Mouse (Mus musculus) CH12.LX (cell line): ENCODE data around the gene Pnpla2. TPM values are rescaled to one million over a fixed set of nuclear protein-coding genes. Genes with fewer than 3 reads are reported as not detected.

ENCODE experiments used
- DNase-seq: peaks from one replicate; pipeline ENCODE4 v3.0.0-alpha.2; 2013; ENCODE audit errors: extremely low read depth
- H3K27ac ChIP-seq: 2 replicates; pipeline ENCODE4 v1.5.1; 2012; ENCODE audit warnings: low read depth, mild to moderate bottlenecking, control low read depth, moderate library complexity; ENCODE audit not compliant: insufficient read depth
- H3K27me3 ChIP-seq: replicated peaks from 2 replicates; pipeline ENCODE3; 2012; ENCODE audit warnings: inconsistent platforms
- H3K36me3 ChIP-seq, 2 experiments: replicated peaks in 1 of 2; 2 replicates each; pipeline versions ENCODE3 to v1.6.1; 2012; ENCODE audit warnings: inconsistent platforms in 1 of 2, low read length in 1 of 2, mild to moderate bottlenecking in 1 of 2, mixed read lengths in 1 of 2, moderate library complexity in 1 of 2; ENCODE audit not compliant: control insufficient read depth in 1 of 2, insufficient read depth in 1 of 2
- H3K4me1 ChIP-seq, 2 experiments: 2 replicates each; pipeline ENCODE4 v1.6.1; 2012; ENCODE audit warnings: inconsistent platforms in 1 of 2, moderate library complexity in 1 of 2; ENCODE audit not compliant: insufficient read depth in 2 of 2, control insufficient read depth in 1 of 2
- H3K4me2 ChIP-seq: 2 replicates; pipeline ENCODE4 v1.6.1; 2012; ENCODE audit warnings: low read depth, mild to moderate bottlenecking, control low read depth; ENCODE audit not compliant: poor library complexity, insufficient read depth, severe bottlenecking
- H3K4me3 ChIP-seq, 3 experiments: fragments of 150-350 bp in 1 of 3; sonication (generic) in 1 of 3; replicated peaks in 1 of 3; 2 replicates each; pipeline versions ENCODE3 to v1.5.1; 2011 to 2012; ENCODE audit warnings: low read depth in 2 of 3, low read length in 2 of 3, mild to moderate bottlenecking in 2 of 3, moderate library complexity in 2 of 3, control low read depth in 1 of 3, improper control_type of control experiment in 1 of 3, inconsistent platforms in 1 of 3, mixed read lengths in 1 of 3; ENCODE audit not compliant: poor library complexity in 1 of 3
- H3K79me2 ChIP-seq: replicated peaks from 2 replicates; pipeline ENCODE4 v1.6.1; 2012; ENCODE audit warnings: mild to moderate bottlenecking, moderate library complexity; ENCODE audit not compliant: control insufficient read depth, poor library complexity, insufficient read depth, severe bottlenecking; ENCODE audit errors: extremely low read depth
- H3K9ac ChIP-seq: 2 replicates; pipeline ENCODE4 v1.6.1; 2012; ENCODE audit warnings: low read depth, mild to moderate bottlenecking, control low read depth, moderate library complexity; ENCODE audit not compliant: insufficient read depth
- H3K9me3 ChIP-seq: replicated peaks from 2 replicates; pipeline ENCODE3; 2012; ENCODE audit warnings: low read length, inconsistent platforms, mixed read lengths
- BHLHE40 ChIP-seq: IDR thresholded peaks from 2 replicates; pipeline ENCODE4 v1.6.1; 2011; ENCODE audit warnings: mild to moderate bottlenecking, low read depth, low read length, improper control_type of control experiment
- ELF1 ChIP-seq: IDR thresholded peaks from 2 replicates; pipeline ENCODE4 v1.6.1; 2014; ENCODE audit warnings: low read depth, mild to moderate bottlenecking, inconsistent platforms, low read length, improper control_type of control experiment
- HCFC1 ChIP-seq: IDR thresholded peaks from 2 replicates; pipeline ENCODE4 v1.6.1; 2012; ENCODE audit warnings: low read depth, mild to moderate bottlenecking, inconsistent platforms, low read length, improper control_type of control experiment
- JUN ChIP-seq: IDR thresholded peaks from 2 replicates; pipeline ENCODE4 v1.6.1; 2011; ENCODE audit warnings: low read depth, mild to moderate bottlenecking, low read length, improper control_type of control experiment, moderate library complexity; ENCODE audit not compliant: insufficient read depth
- MEF2A ChIP-seq: IDR thresholded peaks from 2 replicates; pipeline ENCODE4 v1.6.1; 2014; ENCODE audit warnings: low read depth, mild to moderate bottlenecking, inconsistent platforms, low read length, improper control_type of control experiment, borderline replicate concordance
- MXI1 ChIP-seq: IDR thresholded peaks from 2 replicates; pipeline ENCODE4 v1.6.1; 2011; ENCODE audit warnings: mild to moderate bottlenecking, low read depth, low read length, improper control_type of control experiment
- NRF1 ChIP-seq: IDR thresholded peaks from 2 replicates; pipeline ENCODE4 v1.6.1; 2014; ENCODE audit warnings: low read depth, mild to moderate bottlenecking, inconsistent platforms, low read length, improper control_type of control experiment, moderate library complexity
- PAX5 ChIP-seq: IDR thresholded peaks from 2 replicates; pipeline ENCODE4 v1.6.1; 2012; ENCODE audit warnings: low read length, inconsistent platforms, mixed read lengths
- POLR2AphosphoS2 ChIP-seq: IDR thresholded peaks from 2 replicates; pipeline ENCODE4 v1.6.1; 2011; ENCODE audit warnings: low read depth, low read length, improper control_type of control experiment
- RAD21 ChIP-seq: IDR thresholded peaks from 2 replicates; pipeline ENCODE4 v1.6.1; 2011; ENCODE audit warnings: low read depth, mild to moderate bottlenecking, low read length, improper control_type of control experiment, moderate library complexity
- USF2 ChIP-seq: conservative IDR thresholded peaks from 2 replicates; pipeline ENCODE4 v1.6.1; 2011; ENCODE audit warnings: low read depth, low read length, improper control_type of control experiment
- ZC3H11A ChIP-seq: IDR thresholded peaks from 2 replicates; pipeline ENCODE4 v1.6.1; 2012; ENCODE audit warnings: low read depth, mild to moderate bottlenecking, inconsistent platforms, low read length, improper control_type of control experiment
- ZNF384 ChIP-seq: IDR thresholded peaks from 2 replicates; pipeline ENCODE4 v1.6.1; 2012; ENCODE audit warnings: low read depth, low read length, improper control_type of control experiment, inconsistent platforms
- dilution Hi-C: fragments of 300-500 bp; cut with MboI; formaldehyde crosslinking; loops from 2 replicates; pipeline ENCODE4 v1.14.3; 2020; ENCODE audit warnings: low sequenced_read_pairs; ENCODE audit not compliant: extremely low pct_unique_long_range_greater_than_20kb, extremely low pct_ligation_motif_present
- in situ Hi-C: fragments of 300-500 bp; cut with MboI; formaldehyde crosslinking; loops from 3 replicates; pipeline ENCODE4 v1.14.3; 2019; ENCODE audit warnings: low sequenced_read_pairs, low pct_ligation_motif_present, low pct_unique_long_range_greater_than_20kb, mixed read lengths
- polyA plus RNA-seq: library from polyadenylated mRNA; unstranded; fragments of >175 nt; gene quantifications from 2 replicates; pipeline ENCODE4 v1.2.1, GENCODE M21; 2012; ENCODE audit warnings: low read depth; ENCODE audit not compliant: insufficient read length
- total RNA-seq, 2 experiments: library from RNA; depleted of rRNA; stranded (reverse); fragments of 300-350 nt in 1 of 2; fragments of >200 nt in 1 of 2; gene quantifications; 2 replicates each; pipeline ENCODE4 v1.2.3; 2012 to 2014

The Pnpla2 gene
- total and polyA plus RNA-seq, 3 experiments = 2.8 to 29.6 (median 11.7) TPM

DNA sequence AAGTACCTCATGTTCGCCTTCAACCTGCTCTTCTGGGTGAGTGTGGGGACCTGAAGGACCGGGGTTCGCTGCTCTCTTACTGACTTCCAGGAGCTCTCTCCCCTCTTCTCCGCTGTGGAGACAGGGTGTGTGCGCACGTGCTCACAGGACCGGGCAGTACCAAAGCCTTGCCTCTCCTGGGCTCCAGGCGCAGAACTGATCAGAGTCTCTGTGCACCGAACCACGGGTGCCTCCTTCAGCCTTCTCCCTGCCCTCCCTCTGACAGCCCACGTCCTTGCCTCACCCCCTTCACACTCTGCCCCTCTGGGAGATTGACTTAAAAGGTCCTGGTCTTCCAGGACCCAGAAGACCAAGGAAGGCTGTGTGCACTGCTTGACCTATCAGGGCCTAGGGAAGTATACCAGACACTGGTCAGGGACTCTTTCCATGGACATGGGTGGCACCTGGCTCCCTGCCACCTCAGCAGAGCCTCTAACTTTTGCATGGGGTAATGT is 27.6 kb downstream of the Pnpla2 start:
- in situ Hi-C loops = loop anchor here (5.0 kb wide), 1 partner anchor 45 kb away; no protein-coding TSS in a partner anchor
- no peak overlapping the region for H3K9ac ChIP-seq
- dilution Hi-C loops = no loop called here
- H3K36me3 ChIP-seq = peaks cover 0 to 43% of the 10 kb centered on the region in 2 experiments
- peak overlapping the region; percentile 88; the same call in 1 of the 2 replicates for H3K4me2 ChIP-seq
- DNase-seq = no peak
- no peaks in the 10 kb centered on the region for H3K27me3 ChIP-seq
- H3K9me3 ChIP-seq = no peaks in the 10 kb centered on the region
- TF ChIP-seq HCFC1 (no peak), ZNF384 (no peak), PAX5 (no peak)
- peaks cover 17 to 39% of the 10 kb centered on the region in 2 experiments for H3K4me1 ChIP-seq
- H3K79me2 ChIP-seq = no peaks in the 10 kb centered on the region
- no peak overlapping the region for H3K27ac ChIP-seq
- H3K4me3 ChIP-seq = no peak overlapping the region

GRCm38 (mm10) chr7:141483114-141483653 is 28.2 kb downstream of the Pnpla2 start:
- no peaks in the 10 kb centered on the region for H3K9me3 ChIP-seq
- dilution Hi-C loops (no loop called here), in situ Hi-C loops (loop anchor here (5.0 kb wide), 1 partner anchor 44 kb away; no protein-coding TSS in a partner anchor)
- no peak overlapping the region for H3K4me2 ChIP-seq
- no peak for DNase-seq
- no peak overlapping the region for H3K9ac ChIP-seq
- H3K27ac ChIP-seq = no peak overlapping the region
- no peaks in the 10 kb centered on the region for H3K27me3 ChIP-seq
- H3K79me2 ChIP-seq = no peaks in the 10 kb centered on the region
- peaks cover 20 to 45% of the 10 kb centered on the region in 2 experiments for H3K4me1 ChIP-seq
- no peak overlapping the region for H3K4me3 ChIP-seq
- TF ChIP-seq ELF1 (no peak), USF2 (no peak)
- H3K36me3 ChIP-seq = peaks cover 0 to 44% of the 10 kb centered on the region in 2 experiments

- no peak overlapping the region for H3K4me3 ChIP-seq
- no peaks in the 10 kb centered on the region for H3K27me3 ChIP-seq
- H3K9me3 ChIP-seq = no peaks in the 10 kb centered on the region
- TF ChIP-seq MEF2A = no peak
- TF ChIP-seq RAD21 = no peak
- TF ChIP-seq POLR2AphosphoS2 = no peak
- no peak for TF ChIP-seq JUN
- TF ChIP-seq ZC3H11A = no peak
- TF ChIP-seq MXI1 = no peak
- TF ChIP-seq NRF1 = no peak
- TF ChIP-seq BHLHE40 = no peak
- in situ Hi-C loops (loop anchor here (5.0 kb wide), 1 partner anchor 43 kb away; no protein-coding TSS in a partner anchor), dilution Hi-C loops (no loop called here)
- no peak overlapping the region for H3K9ac ChIP-seq
- peaks cover 0 to 49% of the 10 kb centered on the region in 2 experiments for H3K36me3 ChIP-seq
- DNase-seq = no peak
- H3K4me1 ChIP-seq = peaks cover 20 to 45% of the 10 kb centered on the region in 2 experiments
- no peak overlapping the region for H3K27ac ChIP-seq
- no peaks in the 10 kb centered on the region for H3K79me2 ChIP-seq
- no peak overlapping the region for H3K4me2 ChIP-seq
These were observed 29.5 kb downstream of the Pnpla2 start for GRCm38 (mm10) chr7:141484186-141485120.
